20 mouse cellular contexts compared by ENCODE assay signal in genomic region chr11:111321576-111321975, GRCm38 (mm10).
"Had no signal": no experiment of that assay in that cellular context is flagged by ENCODE, and none has a peak within 500 bp of the region (broad histone marks: within the 10 kb centered on the region; RNA-seq: fewer than 3 reads in every experiment).

No protein-coding gene starts in this region.

- H3K4me3 ChIP-seq: layer of hippocampus, adult 2 months; limb, embryonic 10.5 days; limb, embryonic 13.5 days; liver, embryonic 13.5 days; midbrain, embryonic 12.5 days; midbrain, embryonic 15.5 days; neural tube, embryonic 12.5 days; neural tube, embryonic 15.5 days had no signal

- H3K9me3 ChIP-seq: limb, embryonic 10.5 days; limb, embryonic 13.5 days; liver, embryonic 13.5 days; midbrain, embryonic 12.5 days; midbrain, embryonic 15.5 days; neural tube, embryonic 12.5 days; neural tube, embryonic 15.5 days had no signal

- H3K4me2 ChIP-seq: limb, embryonic 13.5 days; liver, embryonic 13.5 days; lung, embryonic 14.5 days; midbrain, embryonic 12.5 days; midbrain, embryonic 15.5 days; neural tube, embryonic 12.5 days; neural tube, embryonic 15.5 days had no signal

- H3K9ac ChIP-seq: limb, embryonic 13.5 days; liver, embryonic 13.5 days; lung, embryonic 14.5 days; midbrain, embryonic 12.5 days; midbrain, embryonic 15.5 days; neural tube, embryonic 12.5 days; neural tube, embryonic 15.5 days had no signal

- DNase-seq: layer of hippocampus, adult 9-11 months; liver; liver, embryonic 13.5 days; lung, embryonic 14.5 days; right cerebral cortex, adult 18-20 months; right cerebral cortex, postnatal 14 days; right cerebral cortex, postnatal 4 days; thymus, adult 2 months; thymus, postnatal 25 days had no signal

- H3K27me3 ChIP-seq: limb, embryonic 13.5 days; liver, embryonic 13.5 days; midbrain, embryonic 12.5 days; midbrain, embryonic 15.5 days; neural tube, embryonic 12.5 days; neural tube, embryonic 15.5 days had no signal

- H3K27ac ChIP-seq: layer of hippocampus, adult 2 months; limb, embryonic 10.5 days; limb, embryonic 13.5 days; liver, embryonic 13.5 days; macrophage; midbrain, embryonic 12.5 days; midbrain, embryonic 15.5 days; neural tube, embryonic 12.5 days; neural tube, embryonic 15.5 days; stomach, postnatal 0 days had no signal

- H3K36me3 ChIP-seq: limb, embryonic 10.5 days; limb, embryonic 13.5 days; liver, embryonic 13.5 days; midbrain, embryonic 12.5 days; midbrain, embryonic 15.5 days; neural tube, embryonic 12.5 days; neural tube, embryonic 15.5 days had no signal

- ATAC-seq: intestine, postnatal 0 days; lung, postnatal 0 days; midbrain, embryonic 15.5 days had no signal

- H3K4me1 ChIP-seq: limb, embryonic 13.5 days; liver, embryonic 13.5 days; midbrain, embryonic 12.5 days; midbrain, embryonic 15.5 days; neural tube, embryonic 12.5 days; neural tube, embryonic 15.5 days had no signal
